Mouse (Mus musculus) cerebellum, adult 2 months (tissue): ENCODE data around the gene Ak9. TPM values are rescaled to one million over a fixed set of nuclear protein-coding genes. Genes with fewer than 3 reads are reported as not detected.

ENCODE experiments used
- DNase-seq, 2 experiments: peaks; one replicate each; pipeline ENCODE4 v3.0.0; 2021
- H3K27ac ChIP-seq: fragments of 200-500 bp; 2 replicates; pipeline ENCODE4 v1.5.1; 2012; ENCODE audit warnings: low read length, control low read depth, inconsistent platforms; ENCODE audit not compliant: insufficient read depth
- H3K27me3 ChIP-seq: fragments of 200-500 bp; 2 replicates; pipeline ENCODE4 v1.6.1; 2012; ENCODE audit warnings: inconsistent platforms, mild to moderate bottlenecking, low read length, moderate library complexity; ENCODE audit not compliant: control insufficient read depth, insufficient read depth
- H3K4me1 ChIP-seq: fragments of 200-500 bp; 2 replicates; pipeline ENCODE4 v1.6.1; 2011; ENCODE audit warnings: low read length; ENCODE audit not compliant: control insufficient read depth, insufficient read depth
- H3K4me3 ChIP-seq: fragments of 200-500 bp; replicated peaks from 2 replicates; pipeline ENCODE3; 2011; ENCODE audit warnings: mild to moderate bottlenecking, low read depth, low read length, control low read depth; ENCODE audit not compliant: insufficient read depth
- CTCF ChIP-seq: fragments of 200-500 bp; IDR thresholded peaks from 2 replicates; pipeline ENCODE4 v1.5.1; 2011; ENCODE audit warnings: low read depth, mild to moderate bottlenecking, control low read depth, low read length, moderate library complexity, borderline replicate concordance; ENCODE audit not compliant: insufficient read depth
- POLR2A ChIP-seq: fragments of 200-500 bp; IDR thresholded peaks from 2 replicates; pipeline ENCODE4 v1.6.1; 2011; ENCODE audit warnings: low read length, control low read depth, borderline replicate concordance; ENCODE audit not compliant: insufficient read depth
- WGBS: fragments of 180-500 bp; shearing (Covaris S2); methylation state at CpG from one replicate; pipeline ENCODE4 v1.1.7; 2018; 5-methylcytosine and 5-hydroxymethylcytosine counted together
- polyA plus RNA-seq: library from polyadenylated mRNA; depleted of rRNA; stranded (reverse); fragments of >200 nt; gene quantifications from 2 replicates; pipeline ENCODE4 v1.2.3, GENCODE M21; 2012

Ak9 gene
- polyA plus RNA-seq, 1 experiment = 0.07 TPM

DNA sequence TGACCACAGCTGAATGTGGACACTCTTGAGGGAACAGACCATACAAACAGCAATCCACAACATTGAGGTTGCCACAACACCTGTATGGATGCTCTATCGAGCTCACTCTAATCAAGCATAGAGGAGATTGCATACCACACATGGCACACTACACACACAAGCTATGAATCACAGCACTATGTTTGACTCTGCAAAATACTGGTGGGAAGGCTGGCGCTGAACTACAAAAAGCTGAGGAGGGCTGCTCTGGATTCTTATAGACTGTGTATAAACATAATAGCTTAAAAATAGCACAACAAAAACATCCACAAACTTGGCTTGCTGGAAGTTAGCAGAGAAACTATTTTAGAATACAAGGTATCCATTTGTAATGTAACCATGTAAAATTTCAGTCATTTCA is 23.0 kb upstream of the Ak9 start:
- Histone ChIP-seq H3K4me1 (peaks cover 4% of the 10 kb centered on the region; the same call in 1 of the 2 replicates), H3K27me3 (no peaks in the 10 kb centered on the region), H3K27ac (no peak overlapping the region), H3K4me3 (no peak overlapping the region)
- DNase-seq = no peak
- no peak for TF ChIP-seq CTCF
- no peak for TF ChIP-seq POLR2A
- 73% methylated on average over 2 of the region's 2 CpGs for WGBS

DNA sequence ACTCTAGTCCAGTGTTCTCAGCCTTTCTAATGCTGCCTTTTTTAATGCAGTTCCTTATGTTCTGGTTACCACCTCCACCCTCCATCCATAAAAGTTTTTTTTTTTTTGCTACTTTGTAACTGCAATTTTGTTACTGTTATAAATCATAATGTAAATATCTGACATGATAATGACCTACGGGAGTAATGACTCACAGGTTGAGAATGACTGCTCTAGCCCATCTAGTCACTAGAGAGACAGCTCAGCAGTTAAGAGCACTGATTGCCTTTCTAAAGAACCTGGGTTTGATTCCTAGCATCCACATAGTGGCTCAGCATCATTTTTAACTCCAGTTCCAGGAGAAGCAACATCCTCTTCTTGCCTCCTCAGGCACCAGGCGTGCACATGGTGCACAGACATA is 21.7 kb upstream of the Ak9 start:
- Histone ChIP-seq H3K4me3 (no peak overlapping the region), H3K4me1 (peaks cover 4% of the 10 kb centered on the region; the same call in 1 of the 2 replicates), H3K27me3 (no peaks in the 10 kb centered on the region), H3K27ac (no peak overlapping the region)
- WGBS = 96% methylated on average over 2 of the region's 2 CpGs
- no peak for DNase-seq
- TF ChIP-seq CTCF (no peak), POLR2A (no peak)

GRCm38 (mm10) chr10:41287618-41288017 is 16.2 kb upstream of the Ak9 start:
- 93% methylated on average over 3 of the region's 3 CpGs for WGBS

GRCm38 (mm10) chr10:41288074-41288473 is 15.7 kb upstream of the Ak9 start:
- H3K4me1 ChIP-seq = peaks cover 2% of the 10 kb centered on the region; the same call in 1 of the 2 replicates
- 76% methylated on average over 1 of the region's 1 CpGs for WGBS
- no peak overlapping the region for H3K27ac ChIP-seq
- TF ChIP-seq CTCF = no peak
- no peak for TF ChIP-seq POLR2A
- DNase-seq = no peak
- H3K27me3 ChIP-seq = no peaks in the 10 kb centered on the region
- no peak overlapping the region for H3K4me3 ChIP-seq

More at GRCm38 (mm10) chr10:41287618-41288017, 16.2 kb upstream of the Ak9 start:
- no peak for TF ChIP-seq POLR2A
- no peak for TF ChIP-seq CTCF
- DNase-seq = no peak
- no peaks in the 10 kb centered on the region for H3K27me3 ChIP-seq
- H3K4me3 ChIP-seq = no peak overlapping the region
- H3K27ac ChIP-seq = no peak overlapping the region
- H3K4me1 ChIP-seq = no peaks in the 10 kb centered on the region; the same call in 1 of the 2 replicates

DNA sequence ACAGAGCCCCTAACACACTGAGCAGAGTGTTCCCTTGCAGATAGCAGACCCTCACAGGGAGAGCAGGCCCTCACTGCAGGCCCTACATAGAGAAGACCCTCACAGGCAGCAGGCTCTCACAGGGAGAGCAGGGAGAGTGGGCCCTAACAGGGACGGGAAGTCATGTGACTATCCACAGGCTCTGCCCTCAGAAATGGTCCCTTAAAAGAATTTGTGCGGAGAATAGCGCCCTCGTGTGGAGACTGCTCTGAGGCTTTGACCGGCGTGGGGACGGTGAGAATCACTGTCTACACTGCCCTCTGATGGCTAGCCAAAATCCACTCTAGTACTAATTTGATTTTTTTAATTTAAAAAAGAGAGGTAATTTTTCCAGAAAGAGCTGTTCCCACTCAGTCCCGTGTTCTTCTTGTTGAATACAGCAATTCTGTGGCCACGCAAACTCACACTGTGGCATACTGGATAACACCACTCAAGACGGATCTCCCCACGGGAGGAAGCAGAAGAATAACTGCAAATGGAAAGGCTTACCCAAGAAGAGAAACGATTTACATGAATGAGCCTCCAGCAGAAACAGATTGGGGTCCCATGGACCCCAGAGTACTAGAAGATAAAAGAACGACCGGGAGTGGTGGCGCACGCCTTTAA is 14.9 kb upstream of the Ak9 start:
- WGBS = 37% methylated on average over 16 of the region's 16 CpGs

GRCm38 (mm10) chr10:41291021-41291420 is 12.8 kb upstream of the Ak9 start:
- TF ChIP-seq POLR2A = no peak
- TF ChIP-seq CTCF = no peak
- Histone ChIP-seq H3K4me1 (peaks cover 9% of the 10 kb centered on the region), H3K27ac (no peak overlapping the region), H3K27me3 (no peaks in the 10 kb centered on the region), H3K4me3 (no peak overlapping the region)
- WGBS = 79% methylated on average over 2 of the region's 2 CpGs
- no peak for DNase-seq

More for the DNA sequence above, 14.9 kb upstream of the Ak9 start:
- no peak overlapping the region for H3K27ac ChIP-seq
- H3K4me1 ChIP-seq = peaks cover 3% of the 10 kb centered on the region; the same call in 1 of the 2 replicates
- peak; percentile 91 for TF ChIP-seq CTCF
- TF ChIP-seq POLR2A = no peak
- DNase-seq = peak; percentile 74 to 83
- H3K4me3 ChIP-seq = peak overlapping the region; percentile 33
- no peaks in the 10 kb centered on the region for H3K27me3 ChIP-seq

DNA sequence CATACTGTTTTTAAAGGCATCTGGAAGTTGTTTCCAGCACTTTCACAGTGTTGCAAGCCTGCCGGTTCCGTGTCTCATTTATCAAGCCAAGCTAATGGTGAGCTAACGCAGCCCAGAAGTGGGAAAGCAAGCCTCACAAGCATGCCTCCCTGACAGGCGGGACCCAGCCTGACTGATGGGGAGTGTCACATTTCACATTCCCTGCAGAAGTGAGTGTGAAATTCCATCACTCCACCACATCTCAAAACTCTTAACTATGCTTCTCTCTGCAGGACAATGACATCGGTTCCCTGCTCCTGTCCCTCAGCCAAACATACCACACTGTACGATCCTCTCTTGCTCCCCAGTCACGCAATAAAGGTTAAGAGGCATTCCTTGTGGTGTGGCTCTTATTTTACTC is 10.8 kb upstream of the Ak9 start:
- H3K4me3 ChIP-seq = no peak overlapping the region
- H3K27ac ChIP-seq = no peak overlapping the region
- no peaks in the 10 kb centered on the region for H3K27me3 ChIP-seq
- 69% methylated on average over 7 of the region's 7 CpGs for WGBS
- TF ChIP-seq POLR2A (no peak), CTCF (no peak)
- H3K4me1 ChIP-seq = peaks cover 11% of the 10 kb centered on the region
- no peak for DNase-seq

DNA sequence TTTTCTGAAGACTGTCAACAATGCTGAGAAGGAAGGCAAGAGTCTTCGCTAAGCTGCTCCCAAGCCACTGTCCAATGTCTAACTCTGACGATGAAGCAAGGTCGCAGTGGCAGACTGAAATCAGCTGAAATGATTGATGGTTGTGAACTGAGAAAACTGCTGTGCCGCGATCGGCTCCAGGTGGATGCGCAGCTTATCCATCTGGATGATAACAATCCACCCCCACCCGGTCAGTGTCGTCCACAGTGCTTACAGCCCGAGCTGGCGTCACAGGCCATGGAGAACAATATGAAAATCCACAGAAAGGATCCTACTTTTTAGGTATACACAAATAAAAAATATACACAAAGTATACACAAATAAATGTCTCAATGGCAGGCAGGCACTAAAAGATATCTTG is 9.0 kb upstream of the Ak9 start:
- peak overlapping the region; percentile 68 for H3K27ac ChIP-seq
- H3K4me3 ChIP-seq = peak overlapping the region; percentile 47
- H3K27me3 ChIP-seq = no peaks in the 10 kb centered on the region
- peaks cover 13% of the 10 kb centered on the region for H3K4me1 ChIP-seq
- DNase-seq = peak; percentile 34 to 48
- 18% methylated on average over 11 of the region's 11 CpGs for WGBS
- TF ChIP-seq POLR2A (no peak), CTCF (no peak)
